Mouse (Mus musculus) gastrocnemius, adult 18-20 months (tissue): Measurements from ENCODE around the gene Olfr1299. TPM values are rescaled to one million over a fixed set of nuclear protein-coding genes. Genes with fewer than 3 reads are reported as not detected.

Experiments used
- DNase-seq: peaks from one replicate; pipeline ENCODE4 v3.0.0; 2021; ENCODE audit warnings: low spot score
- long read RNA-seq, 2 experiments: library from polyadenylated mRNA; stranded (forward); transcript quantifications; one replicate each; pipeline ENCODE4 v2.0.0; 2021
- total RNA-seq, 2 experiments: library from RNA; stranded (reverse); gene quantifications; 2 replicates each; pipeline ENCODE4 v1.2.3; 2021

The Olfr1299 gene
- not detected for total RNA-seq
- long read RNA-seq, experiment 1 = 0 reads
- long read RNA-seq, experiment 2 = 0 reads

DNA sequence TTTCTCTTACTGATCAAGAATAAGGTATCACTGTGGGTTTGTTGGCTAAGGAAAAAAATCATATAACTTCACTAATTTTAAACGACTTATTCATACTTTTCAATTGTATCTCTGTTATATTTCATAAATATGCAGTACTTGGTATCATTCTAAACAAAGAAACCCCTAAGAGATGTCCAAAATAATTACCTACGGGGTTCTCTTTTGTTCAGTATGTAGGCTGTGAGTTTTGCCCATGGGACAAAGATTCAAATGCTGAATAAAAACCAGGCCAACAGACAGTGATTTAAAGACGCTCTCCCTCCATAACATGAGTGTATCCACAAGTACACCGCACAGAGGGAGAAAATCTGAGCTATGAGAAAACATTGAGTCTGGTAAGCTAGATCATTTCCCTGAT is at the start of gene Olfr1299:
TSS of gene Olfr1299 (plus strand) at position 301 of the 400 bp plus-strand sequence.
- no peak for DNase-seq

DNA sequence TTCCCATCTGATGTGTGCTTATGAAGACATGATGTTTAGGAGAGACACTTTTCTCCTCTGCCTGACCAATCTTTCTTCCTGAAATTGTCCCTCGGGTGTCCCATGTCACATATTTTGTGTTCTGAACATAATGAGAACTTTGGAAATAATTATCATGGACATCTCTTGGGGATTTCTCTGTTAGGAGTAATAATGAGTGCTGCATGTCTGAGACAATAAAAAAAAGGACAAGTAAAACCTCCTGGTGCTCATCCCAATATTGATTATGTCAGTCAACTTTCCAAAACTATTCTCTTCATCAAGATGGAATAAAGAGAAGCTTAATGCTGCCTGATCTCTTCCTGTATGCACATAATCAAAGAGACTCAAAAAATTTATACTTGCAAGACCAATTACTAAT is 34.8 kb upstream of the Olfr1299 start, which contains the start of gene Olfr1297:
TSS of gene Olfr1297 (minus strand) at position 101 of the 400 bp plus-strand sequence.
- DNase-seq = no peak

DNA sequence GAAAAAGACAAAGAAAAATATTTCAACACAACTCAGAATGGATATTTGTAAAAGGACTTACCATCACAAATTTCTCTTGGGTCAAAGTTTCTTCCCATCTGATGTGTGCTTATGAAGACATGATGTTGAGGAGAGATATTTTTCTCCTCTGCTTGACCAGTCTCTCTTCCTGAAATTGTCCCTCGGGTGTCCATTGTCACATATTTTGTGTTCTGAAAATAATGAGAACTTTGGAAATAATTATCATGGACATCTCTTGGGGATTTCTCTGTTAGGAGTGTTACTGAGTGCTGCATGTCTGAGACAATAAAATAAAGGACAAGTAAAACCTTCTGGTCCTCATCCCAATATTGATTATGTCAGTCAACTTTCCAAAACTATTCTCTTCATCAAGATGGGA is 12.1 kb upstream of the Olfr1299 start, which contains the start of gene Olfr1298:
TSS of gene Olfr1298 (minus strand) at position 101 of the 400 bp plus-strand sequence.
- DNase-seq = no peak

Other genes starting within 250 kb of the Olfr1299 start
- not detected for gene Olfr1286, start 238.3 kb upstream of the Olfr1299 start, total RNA-seq
- not detected for gene Olfr1287, start 212.3 kb upstream of the Olfr1299 start, total RNA-seq
- gene Olfr1288, start 187.3 kb upstream of the Olfr1299 start, total RNA-seq = not detected
- gene Olfr1289, start 180.6 kb upstream of the Olfr1299 start, total RNA-seq = not detected
- gene Olfr1290, start 167.6 kb upstream of the Olfr1299 start, total RNA-seq = not detected
- not detected for gene Olfr1291-ps1, start 164.2 kb upstream of the Olfr1299 start, total RNA-seq
- not detected for gene Olfr1293-ps, start 136.2 kb upstream of the Olfr1299 start, total RNA-seq
- gene Olfr1294, start 121.1 kb upstream of the Olfr1299 start, total RNA-seq = not detected
- gene Olfr1295, start 91.7 kb upstream of the Olfr1299 start, total RNA-seq = not detected
- not detected for gene Olfr1297, start 34.9 kb upstream of the Olfr1299 start, total RNA-seq
- not detected for gene Olfr1298, start 12.2 kb upstream of the Olfr1299 start, total RNA-seq
- not detected for gene Olfr1301, start 89.6 kb downstream of the Olfr1299 start, total RNA-seq
- not detected for gene Olfr1302, start 116.0 kb downstream of the Olfr1299 start, total RNA-seq
- gene Olfr1303, start 158.9 kb downstream of the Olfr1299 start, total RNA-seq = not detected
- not detected for gene Olfr1305, start 215.7 kb downstream of the Olfr1299 start, total RNA-seq